Mouse (Mus musculus) liver, embryonic 16.5 days (tissue): ENCODE results near the gene Olfr645. TPM values are rescaled to one million over a fixed set of nuclear protein-coding genes. Genes with fewer than 3 reads are reported as not detected.

ENCODE experiments used
- ATAC-seq: fragments of 200-750 bp; cut with Nextera tagmentation; 2 replicates; pipeline ENCODE4 v1.8.0; 2017; ENCODE audit warnings: low read depth, mild to moderate bottlenecking, moderate number of reproducible peaks, moderate library complexity
- H3K27ac ChIP-seq: fragments of 300-500 bp; sonication (generic); 2 replicates; pipeline ENCODE4 v1.5.1; 2014; ENCODE audit warnings: mild to moderate bottlenecking, low read length
- H3K27me3 ChIP-seq: fragments of 300-500 bp; sonication (generic); 2 replicates; pipeline ENCODE4 v1.6.1; 2014; ENCODE audit warnings: low read depth, low read length, mixed read lengths; ENCODE audit not compliant: control insufficient read depth, insufficient read depth
- H3K36me3 ChIP-seq: fragments of 300-500 bp; sonication (generic); 2 replicates; pipeline ENCODE4 v1.6.1; 2014; ENCODE audit warnings: mild to moderate bottlenecking; ENCODE audit not compliant: control insufficient read depth, insufficient read depth
- H3K4me1 ChIP-seq: fragments of 300-500 bp; sonication (generic); 2 replicates; pipeline ENCODE4 v1.6.1; 2014; ENCODE audit warnings: low read depth, low read length, mixed read lengths; ENCODE audit not compliant: control insufficient read depth
- H3K4me2 ChIP-seq: fragments of 300-500 bp; sonication (generic); 2 replicates; pipeline ENCODE4 v1.6.1; 2014; ENCODE audit warnings: low read depth, low read length, mixed read lengths
- H3K4me3 ChIP-seq: fragments of 300-500 bp; sonication (generic); 2 replicates; pipeline ENCODE4 v1.5.1; 2014; ENCODE audit warnings: low read depth, mild to moderate bottlenecking, low read length
- H3K9ac ChIP-seq: fragments of 300-500 bp; sonication (generic); 2 replicates; pipeline ENCODE4 v1.6.1; 2014; ENCODE audit warnings: low read depth, low read length
- H3K9me3 ChIP-seq: fragments of 300-500 bp; sonication (generic); replicated peaks from 2 replicates; pipeline ENCODE4 v1.6.1; 2016; ENCODE audit warnings: low read length; ENCODE audit not compliant: control insufficient read depth
- WGBS: fragments of 180-500 bp; shearing (Covaris S2); extraction: QIAGEN DNeasy Blood & Tissue Kit; methylation state at CpG from one replicate; pipeline ENCODE4 v1.1.7; 2014; ENCODE audit not compliant: insufficient replicate concordance; 5-methylcytosine and 5-hydroxymethylcytosine counted together
- polyA plus RNA-seq: library from polyadenylated mRNA; unstranded; fragments of >200 nt; fragmentation: Nextera tagmentation; extraction: Ambion mirVana; gene quantifications from 2 replicates; pipeline ENCODE4 v1.2.1, GENCODE M21; 2015

Olfr645 gene
- not detected in 2 replicates for polyA plus RNA-seq

DNA sequence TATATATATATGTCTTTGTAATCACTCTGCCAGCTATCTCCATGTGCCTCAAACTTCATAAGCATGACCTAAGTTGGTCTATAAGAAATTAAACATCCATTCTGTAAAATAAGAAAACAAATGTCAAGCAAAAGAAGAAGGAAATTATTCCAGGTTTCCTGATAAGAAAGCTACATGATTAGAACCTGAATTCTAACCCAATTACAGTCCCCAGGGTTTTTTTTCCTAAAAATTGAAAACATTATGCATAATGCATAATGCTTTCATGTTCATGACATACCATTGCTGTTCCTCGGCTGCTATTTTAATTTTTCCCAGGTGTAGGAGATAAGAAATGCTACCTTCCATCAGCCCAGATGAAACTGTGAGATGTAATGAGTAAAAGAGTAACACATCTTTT, at the start of gene Olfr645:
Gene Olfr645 (minus strand): TSS at position 101 of the 400 bp plus-strand sequence.
- no peaks in the 10 kb centered on the region for H3K4me1 ChIP-seq
- H3K36me3 ChIP-seq, result no peaks in the 10 kb centered on the region
- no peak within 1 kb of the TSS for H3K4me3 ChIP-seq
- no peaks in the 10 kb centered on the region for H3K9me3 ChIP-seq
- no peak within 1 kb of the TSS for H3K9ac ChIP-seq
- no peaks in the 10 kb centered on the region for H3K27me3 ChIP-seq
- WGBS, result 47% methylated on average over 1 of the region's 1 CpGs
- H3K27ac ChIP-seq, result no peak within 1 kb of the TSS
- H3K4me2 ChIP-seq, result no peak within 1 kb of the TSS
- no peak for ATAC-seq

- Histone ChIP-seq H3K9ac (no peak within 1 kb of the TSS), H3K9me3 (no peaks in the 10 kb centered on the region), H3K36me3 (no peaks in the 10 kb centered on the region), H3K4me2 (no peak within 1 kb of the TSS), H3K4me3 (no peak within 1 kb of the TSS), H3K27me3 (no peaks in the 10 kb centered on the region), H3K4me1 (no peaks in the 10 kb centered on the region), H3K27ac (no peak within 1 kb of the TSS)
- WGBS, result 72% methylated on average over 5 of the region's 5 CpGs
- no peak for ATAC-seq
Measured at GRCm38 (mm10) chr7:104129726-104130125, 44.5 kb upstream of the Olfr645 start, which contains the start of gene Ubqln5. Gene Ubqln5, minus strand, starts transcription at chr7:104129826.

DNA sequence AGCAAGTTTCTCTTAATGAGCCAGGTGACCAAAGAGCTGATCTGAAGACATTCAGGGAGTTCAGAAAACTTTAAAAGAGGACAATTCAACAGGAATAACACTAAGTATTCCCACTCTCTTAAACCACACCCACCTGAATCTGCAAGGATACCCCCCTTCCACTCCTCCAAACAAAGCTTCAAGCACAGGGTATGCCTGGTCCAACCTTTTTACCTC, 19.4 kb upstream of the Olfr645 start, which contains the start of gene Olfr646:
Gene Olfr646 (plus strand): TSS at position 117 of the 216 bp plus-strand sequence.
- Histone ChIP-seq H3K4me2 (no peak within 1 kb of the TSS), H3K9ac (no peak within 1 kb of the TSS), H3K36me3 (no peaks in the 10 kb centered on the region), H3K4me3 (no peak within 1 kb of the TSS), H3K4me1 (no peaks in the 10 kb centered on the region), H3K27me3 (no peaks in the 10 kb centered on the region), H3K9me3 (no peaks in the 10 kb centered on the region), H3K27ac (no peak within 1 kb of the TSS)
- ATAC-seq, result no peak

- H3K4me1 ChIP-seq, result no peaks in the 10 kb centered on the region
- H3K9me3 ChIP-seq, result no peaks in the 10 kb centered on the region
- no peak for ATAC-seq
- no peak overlapping the region for H3K4me2 ChIP-seq
- H3K4me3 ChIP-seq, result no peak overlapping the region
- H3K9ac ChIP-seq, result no peak overlapping the region
- WGBS, result 18% methylated on average over 4 of the region's 4 CpGs
- no peaks in the 10 kb centered on the region for H3K27me3 ChIP-seq
- no peak overlapping the region for H3K27ac ChIP-seq
- no peaks in the 10 kb centered on the region for H3K36me3 ChIP-seq
Measured at GRCm38 (mm10) chr7:104103913-104104756, 18.9 kb upstream of the Olfr645 start.

DNA sequence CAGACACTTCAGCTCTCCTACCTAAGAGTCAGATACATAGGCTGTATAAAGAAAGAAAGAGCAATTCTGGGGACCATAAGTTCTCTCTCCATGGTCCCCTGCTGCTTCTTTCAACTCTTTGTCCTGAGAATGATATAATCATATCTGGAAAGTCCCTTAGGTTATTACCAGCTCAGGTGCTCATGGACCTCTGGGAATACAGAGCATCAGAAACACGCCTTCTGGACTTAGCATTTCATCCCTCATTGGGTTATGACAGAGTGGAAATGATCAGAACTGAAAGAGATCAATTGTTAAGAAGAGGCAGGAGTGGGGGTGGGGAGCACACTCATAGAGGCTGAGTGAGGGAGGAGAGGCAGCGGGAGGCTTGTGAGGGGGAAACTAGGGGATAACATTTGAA, 13.5 kb downstream of the Olfr645 start, which contains the start of gene Olfr644:
Gene Olfr644 (minus strand): TSS at position 101 of the 400 bp plus-strand sequence.
- Histone ChIP-seq H3K27me3 (no peaks in the 10 kb centered on the region), H3K4me1 (no peaks in the 10 kb centered on the region), H3K36me3 (no peaks in the 10 kb centered on the region), H3K27ac (no peak within 1 kb of the TSS), H3K9ac (no peak within 1 kb of the TSS), H3K4me3 (no peak within 1 kb of the TSS), H3K4me2 (no peak within 1 kb of the TSS), H3K9me3 (no peaks in the 10 kb centered on the region)
- WGBS, result 57% methylated on average over 2 of the region's 2 CpGs
- ATAC-seq, result no peak

DNA sequence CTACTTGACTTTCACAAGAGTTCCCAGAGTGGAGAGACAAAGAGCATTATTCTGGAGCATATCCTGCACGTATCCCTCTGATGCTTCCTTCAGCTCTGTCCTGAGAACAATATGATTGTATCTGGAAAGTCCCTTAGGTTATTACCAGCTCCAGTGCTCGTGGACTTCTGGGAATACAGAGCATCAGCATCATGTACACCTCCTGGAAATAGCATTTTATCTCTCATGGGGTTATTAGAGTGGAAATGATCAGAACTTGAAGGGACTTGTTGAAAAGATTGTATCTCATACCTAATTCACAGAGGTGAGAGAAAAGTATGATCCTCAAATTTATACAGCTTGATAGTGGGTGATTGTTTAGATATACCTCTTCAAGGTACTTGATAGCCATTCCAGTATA, 23.9 kb downstream of the Olfr645 start, which contains the start of gene 4930516K23Rik:
Gene 4930516K23Rik (minus strand): TSS at position 101 of the 400 bp plus-strand sequence.
- no peak for ATAC-seq
- no peak within 1 kb of the TSS for H3K4me2 ChIP-seq
- no peaks in the 10 kb centered on the region for H3K9me3 ChIP-seq
- no peaks in the 10 kb centered on the region for H3K4me1 ChIP-seq
- H3K27ac ChIP-seq, result no peak within 1 kb of the TSS
- 37% methylated on average over 2 of the region's 2 CpGs for WGBS
- no peaks in the 10 kb centered on the region for H3K36me3 ChIP-seq
- no peak within 1 kb of the TSS for H3K4me3 ChIP-seq
- no peaks in the 10 kb centered on the region for H3K27me3 ChIP-seq
- no peak within 1 kb of the TSS for H3K9ac ChIP-seq

GRCm38 (mm10) chr7:104059215-104059614, 26.1 kb downstream of the Olfr645 start:
- no peak overlapping the region for H3K27ac ChIP-seq
- H3K4me3 ChIP-seq, result no peak overlapping the region
- H3K27me3 ChIP-seq, result no peaks in the 10 kb centered on the region
- no peaks in the 10 kb centered on the region for H3K4me1 ChIP-seq
- ATAC-seq, result no peak
- WGBS, result 73% methylated on average over 1 of the region's 1 CpGs
- no peaks in the 10 kb centered on the region for H3K9me3 ChIP-seq
- no peaks in the 10 kb centered on the region for H3K36me3 ChIP-seq
- H3K4me2 ChIP-seq, result no peak overlapping the region
- no peak overlapping the region for H3K9ac ChIP-seq

- Histone ChIP-seq H3K4me1 (no peaks in the 10 kb centered on the region), H3K36me3 (no peaks in the 10 kb centered on the region), H3K27ac (no peak within 1 kb of the TSS), H3K4me3 (no peak within 1 kb of the TSS), H3K4me2 (no peak within 1 kb of the TSS), H3K9me3 (no peaks in the 10 kb centered on the region), H3K27me3 (no peaks in the 10 kb centered on the region), H3K9ac (no peak within 1 kb of the TSS)
- WGBS, result 29% methylated on average over 1 of the region's 1 CpGs
- no peak for ATAC-seq
Measured at GRCm38 (mm10) chr7:104052566-104052965, 32.7 kb downstream of the Olfr645 start, which contains the start of gene Olfr642. Gene Olfr642, minus strand, starts transcription at chr7:104052666.

- Histone ChIP-seq H3K36me3 (no peaks in the 10 kb centered on the region), H3K27ac (no peak overlapping the region), H3K4me2 (no peak overlapping the region), H3K4me1 (no peaks in the 10 kb centered on the region), H3K27me3 (no peaks in the 10 kb centered on the region), H3K4me3 (no peak overlapping the region), H3K9ac (no peak overlapping the region), H3K9me3 (no peaks in the 10 kb centered on the region)
- no peak for ATAC-seq
- 43% methylated on average over 4 of the region's 4 CpGs for WGBS
Measured at GRCm38 (mm10) chr7:104050745-104051144, 34.5 kb downstream of the Olfr645 start.
